Mouse (Mus musculus): ENCODE data around the gene Ccdc159.

Ccdc159 gene

GRCm38 (mm10) chr9:21934021-21934420 lies 6.8 kb downstream of the Ccdc159 start:
- no peak for DNase-seq (ENCODE audit: low spot score in 2 of 2)

- DNase-seq (ENCODE audit: low spot score in 2 of 2) = no peak
Measured at GRCm38 (mm10) chr9:21935466-21936131, 8.3 kb downstream of the Ccdc159 start.

- peak; percentile 95 to 97 for DNase-seq (ENCODE audit: low spot score in 2 of 2)
Measured at GRCm38 (mm10) chr9:21936692-21937570, 9.7 kb downstream of the Ccdc159 start, which contains the start of gene Plppr2. Gene Plppr2, plus strand, starts transcription at chr9:21937033.

GRCm38 (mm10) chr9:21937711-21938175 lies 10.5 kb downstream of the Ccdc159 start:
- no peak for DNase-seq (ENCODE audit: low spot score in 2 of 2)

GRCm38 (mm10) chr9:21938234-21938855 lies 11.1 kb downstream of the Ccdc159 start:
- DNase-seq (ENCODE audit: low spot score in 2 of 2) = no peak

GRCm38 (mm10) chr9:21943046-21943445 lies 15.8 kb downstream of the Ccdc159 start:
- no peak for DNase-seq (ENCODE audit: low spot score in 2 of 2)

GRCm38 (mm10) chr9:21943638-21944037 lies 16.4 kb downstream of the Ccdc159 start:
- DNase-seq (ENCODE audit: low spot score in 2 of 2) = no peak

GRCm38 (mm10) chr9:21944267-21944666 lies 17.0 kb downstream of the Ccdc159 start:
- DNase-seq (ENCODE audit: low spot score in 2 of 2) = no peak

GRCm38 (mm10) chr9:21947540-21948130 lies 20.4 kb downstream of the Ccdc159 start:
- no peak for DNase-seq (ENCODE audit: low spot score in 2 of 2)

- no peak for DNase-seq (ENCODE audit: low spot score in 2 of 2)
Measured at GRCm38 (mm10) chr9:21948146-21948545, 20.9 kb downstream of the Ccdc159 start.

GRCm38 (mm10) chr9:21948790-21949189 lies 21.5 kb downstream of the Ccdc159 start:
- DNase-seq (ENCODE audit: low spot score in 2 of 2) = no peak

GRCm38 (mm10) chr9:21950322-21950721 lies 23.1 kb downstream of the Ccdc159 start:
- no peak for DNase-seq (ENCODE audit: low spot score in 2 of 2)

- DNase-seq (ENCODE audit: low spot score in 2 of 2) = no peak
Measured at GRCm38 (mm10) chr9:21951977-21952376, 24.7 kb downstream of the Ccdc159 start.

GRCm38 (mm10) chr9:21953600-21953999 lies 26.3 kb downstream of the Ccdc159 start:
- DNase-seq (ENCODE audit: low spot score in 2 of 2) = no peak

- DNase-seq (ENCODE audit: low spot score in 2 of 2) = no peak
Measured at GRCm38 (mm10) chr9:21954635-21955034, 27.4 kb downstream of the Ccdc159 start.

GRCm38 (mm10) chr9:21955225-21955569 lies 27.9 kb downstream of the Ccdc159 start:
- DNase-seq (ENCODE audit: low spot score in 2 of 2) = no peak

GRCm38 (mm10) chr9:21955570-21956281 lies 28.5 kb downstream of the Ccdc159 start, which contains the start of gene Swsap1:
Gene Swsap1, plus strand, starts transcription at chr9:21955755.
- DNase-seq (ENCODE audit: low spot score in 2 of 2) = peak; percentile 97 to 100

- DNase-seq (ENCODE audit: low spot score in 2 of 2) = no peak
Measured at GRCm38 (mm10) chr9:21958372-21958771, 31.1 kb downstream of the Ccdc159 start.

GRCm38 (mm10) chr9:21959244-21959643 lies 32.0 kb downstream of the Ccdc159 start:
- DNase-seq (ENCODE audit: low spot score in 2 of 2) = no peak

GRCm38 (mm10) chr9:21960135-21960534 lies 32.9 kb downstream of the Ccdc159 start:
- no peak for DNase-seq (ENCODE audit: low spot score in 2 of 2)

- no peak for DNase-seq (ENCODE audit: low spot score in 2 of 2)
Measured at GRCm38 (mm10) chr9:21960558-21961208, 33.4 kb downstream of the Ccdc159 start.

Data from cerebellum, postnatal 4 days (tissue).